Mouse (Mus musculus): Measurements from ENCODE around the gene Chd1l.
A peak's percentile ranks its signal among the peaks of the same experiment; 100 is the strongest.

Chd1l gene

DNA sequence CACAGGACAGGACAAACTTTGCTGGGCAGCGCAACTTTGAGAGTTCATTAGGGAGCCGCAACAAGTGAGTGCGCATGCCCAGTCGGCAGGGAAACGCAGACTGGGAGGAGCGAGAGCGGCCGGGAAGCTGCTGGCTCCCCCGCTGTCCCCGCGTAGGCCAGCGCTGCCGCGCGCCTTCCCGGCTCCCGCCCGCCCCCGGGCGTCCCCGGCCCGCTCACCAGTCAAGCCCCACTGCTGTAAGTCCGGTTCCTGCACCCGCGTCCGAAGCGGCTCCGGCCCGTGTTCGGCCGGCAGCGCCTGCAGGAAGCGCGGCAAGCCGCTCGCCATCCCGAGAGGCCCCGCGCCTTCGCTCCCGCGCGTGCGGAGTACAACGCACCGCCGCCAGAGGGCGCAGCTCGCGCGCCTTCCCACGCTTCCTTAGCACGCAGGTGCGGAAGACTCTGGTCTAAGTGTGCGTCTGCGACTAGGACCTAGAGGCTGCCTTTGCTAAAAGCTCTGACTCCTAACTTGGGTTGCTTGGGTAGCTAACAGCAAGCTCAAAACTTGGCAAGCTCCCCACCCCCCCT lies at the start of gene Chd1l:
TSS of gene Chd1l (minus strand) at position 359 of the 566 bp plus-strand sequence.
- peak; percentile 93 to 94 for DNase-seq

DNA sequence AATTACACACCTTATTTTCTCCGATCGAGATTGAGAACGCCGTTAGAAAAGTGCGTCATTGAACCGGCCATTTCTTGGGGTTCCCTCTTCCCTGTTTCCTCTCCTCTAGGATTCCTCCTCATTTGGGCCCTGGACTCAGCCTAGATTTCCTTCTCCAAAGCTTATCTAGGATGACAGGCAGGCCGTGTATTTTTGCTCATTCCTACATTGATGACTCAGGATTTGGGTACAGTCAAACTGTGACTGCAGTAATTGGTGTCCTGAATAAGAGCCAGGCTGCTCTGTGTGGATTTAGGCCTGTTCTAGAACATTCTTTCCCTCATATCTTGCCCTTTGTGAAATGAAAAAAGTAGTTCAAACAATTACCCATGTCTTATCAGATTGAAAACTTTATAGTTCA lies 49.7 kb upstream of the Chd1l start:
- no peak for DNase-seq

DNA sequence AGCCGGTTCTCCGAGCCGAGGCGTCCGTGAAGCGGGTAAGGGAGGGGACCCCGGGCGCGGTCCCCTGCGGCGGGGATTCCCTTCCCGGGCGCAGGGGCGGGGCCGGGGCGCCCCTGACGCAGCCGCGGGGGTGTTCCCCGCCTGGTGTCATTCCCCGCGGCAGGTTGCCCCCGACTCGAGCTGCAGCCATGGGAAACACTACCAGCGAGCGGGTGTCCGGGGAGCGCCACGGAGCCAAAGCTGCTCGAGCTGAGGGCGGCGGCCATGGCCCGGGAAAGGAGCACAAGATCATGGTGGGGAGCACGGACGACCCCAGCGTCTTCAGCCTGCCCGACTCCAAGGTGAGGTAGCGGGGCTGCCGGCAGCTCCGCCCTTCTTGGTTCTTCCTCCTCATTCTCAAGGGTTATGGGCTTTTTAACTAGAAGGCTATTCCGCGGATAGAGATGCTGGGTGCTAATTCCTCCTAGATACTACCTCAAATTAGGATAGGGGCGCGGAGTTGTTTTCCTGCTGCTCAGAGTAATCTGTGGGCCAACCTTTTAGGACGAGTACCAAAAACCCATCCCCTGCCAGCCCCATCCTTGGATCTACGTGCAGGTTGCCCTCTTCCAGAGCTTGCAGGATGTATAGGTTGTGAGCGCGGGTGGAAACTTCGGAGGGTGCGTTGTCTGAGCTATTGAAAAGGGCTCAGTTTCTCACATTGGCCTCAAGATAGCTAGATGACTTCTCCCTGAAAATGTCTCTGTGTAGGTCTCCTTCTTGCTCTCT lies 48.6 kb upstream of the Chd1l start:
- DNase-seq: peak in 1 of 2 experiments; percentile 13

DNA sequence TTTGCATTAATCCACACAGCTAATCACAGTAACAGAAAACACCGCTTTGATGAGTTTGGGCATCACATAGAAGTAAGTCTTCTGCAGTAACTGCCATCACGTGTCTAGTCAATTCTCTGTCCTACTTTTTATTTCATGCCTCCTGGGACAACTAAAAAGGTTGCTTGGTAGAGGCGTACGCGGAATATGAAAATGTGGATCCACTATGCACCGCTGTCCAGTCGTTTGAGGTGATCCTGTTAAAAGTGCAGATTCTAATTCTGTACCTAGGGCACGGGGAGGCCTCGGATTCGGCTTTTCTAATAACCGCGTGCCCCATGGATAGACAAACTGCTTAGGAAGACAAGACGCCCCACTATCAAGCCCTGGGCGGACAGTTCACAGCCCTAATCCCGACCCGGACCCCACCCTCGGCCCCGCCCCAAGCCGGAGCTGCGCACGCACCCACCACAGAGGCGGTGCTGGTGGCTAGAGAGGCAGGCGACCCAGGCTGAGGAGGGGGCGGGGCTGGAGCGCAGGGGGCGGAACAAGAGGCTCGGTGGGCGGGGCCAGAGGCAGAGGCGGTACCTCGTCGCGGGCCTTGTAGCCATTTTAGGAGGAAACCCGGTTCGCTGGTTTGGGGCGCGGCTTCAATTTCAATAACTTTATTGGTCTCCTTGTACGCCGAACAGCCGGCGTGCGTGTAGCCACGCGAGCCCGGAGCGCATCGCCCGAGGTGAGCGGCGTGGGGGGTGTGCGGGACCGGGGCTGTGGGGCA lies 47.8 kb upstream of the Chd1l start, which contains the start of gene Prkab2:
TSS of gene Prkab2 (plus strand) at position 539 of the 757 bp plus-strand sequence.
- DNase-seq: peak; percentile 99 to 100

DNA sequence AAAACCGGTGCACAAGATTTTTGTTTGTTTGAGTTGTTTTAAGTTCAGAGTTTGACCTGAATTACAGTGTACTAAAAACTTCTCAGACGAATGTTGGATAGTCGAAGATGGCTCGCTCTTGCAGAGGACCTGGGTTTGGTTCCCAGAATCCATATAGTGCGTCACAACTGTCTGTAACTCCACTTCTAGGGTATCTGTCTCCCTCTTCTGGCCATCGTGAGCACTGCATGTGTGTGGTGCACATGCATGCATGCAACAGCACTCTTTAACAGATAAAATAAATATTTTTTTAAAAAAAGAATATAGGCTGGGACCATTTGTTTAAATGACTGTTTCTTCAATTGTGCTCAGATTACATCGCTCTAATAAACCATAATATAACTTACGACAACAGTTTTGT lies 44.9 kb upstream of the Chd1l start:
- peak in 1 of 2 experiments; percentile 39 for DNase-seq

DNA sequence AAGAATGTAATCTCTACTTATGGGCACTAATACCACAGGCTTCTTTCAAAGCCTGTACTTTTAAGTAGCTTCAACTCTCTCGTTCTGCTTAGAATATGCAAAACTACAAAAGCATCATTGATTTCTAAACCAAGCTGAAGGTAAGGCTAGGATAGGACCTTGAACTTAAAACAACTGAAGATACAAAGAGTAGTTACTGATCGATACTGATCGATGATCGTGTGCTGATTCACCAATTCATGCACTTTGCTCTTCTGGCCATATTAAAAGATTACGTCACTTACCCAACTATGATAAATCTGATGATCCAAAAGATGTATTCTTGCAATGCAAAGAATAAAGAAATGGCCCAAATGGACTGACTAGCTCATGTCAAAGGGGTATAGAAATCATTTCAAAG lies 43.8 kb upstream of the Chd1l start:
- no peak for DNase-seq

DNA sequence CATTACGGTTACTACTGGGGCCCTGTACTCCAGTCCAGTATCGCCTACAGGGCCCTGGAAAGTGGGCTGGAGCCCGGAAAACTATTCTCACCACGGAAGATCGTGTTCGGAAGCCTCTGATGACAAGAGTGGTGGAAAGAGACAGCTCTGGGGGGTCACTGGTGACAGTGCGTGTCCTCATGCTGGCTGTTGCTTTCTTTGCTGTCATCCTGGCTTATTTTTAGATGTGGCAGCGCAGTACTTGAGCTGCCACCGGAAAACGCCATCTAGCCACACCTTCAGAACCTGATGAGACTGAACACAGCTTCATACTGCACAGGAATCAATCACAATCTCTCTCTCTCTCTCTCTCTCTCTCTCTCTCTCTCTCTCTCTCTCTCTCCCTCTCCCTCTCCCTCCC lies 41.6 kb upstream of the Chd1l start:
- no peak for DNase-seq

DNA sequence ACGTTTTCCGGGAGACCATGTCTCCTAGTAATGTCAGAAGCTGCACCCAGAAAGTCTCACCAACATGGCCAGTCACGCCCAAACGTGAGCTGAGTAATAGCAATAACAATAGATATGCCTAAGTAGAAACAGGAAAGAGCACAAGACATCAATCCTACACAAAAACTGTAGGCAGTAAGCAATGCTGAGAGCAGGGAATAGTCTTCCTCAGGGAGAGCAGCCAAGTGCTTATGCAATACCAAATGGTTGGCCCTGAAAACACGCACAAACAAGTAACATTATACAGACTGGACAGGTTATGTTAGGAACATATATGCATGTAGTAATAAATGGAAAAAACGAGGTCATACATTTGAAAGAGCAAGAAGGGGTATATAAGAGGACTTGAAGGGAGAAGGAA lies 39.5 kb upstream of the Chd1l start:
- no peak for DNase-seq

DNA sequence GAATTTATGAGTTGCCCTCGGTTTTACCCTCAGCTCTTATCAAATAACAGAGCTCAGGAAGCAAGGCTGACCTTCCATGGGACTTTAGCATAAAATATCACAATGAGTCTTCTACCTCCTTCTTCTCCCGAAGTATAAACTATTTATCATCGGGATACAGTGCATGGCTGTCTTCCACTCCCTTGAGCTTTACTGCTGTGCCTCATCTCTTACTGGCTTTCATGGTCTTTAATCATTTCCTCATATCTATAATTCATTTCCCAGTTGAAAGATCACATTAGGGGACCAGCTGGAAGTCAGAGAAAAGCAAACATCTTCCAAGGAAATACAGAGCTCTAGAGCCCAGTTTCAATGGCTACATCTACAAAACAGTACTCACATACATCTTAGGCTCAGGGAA lies 39.0 kb upstream of the Chd1l start:
- DNase-seq: no peak

DNA sequence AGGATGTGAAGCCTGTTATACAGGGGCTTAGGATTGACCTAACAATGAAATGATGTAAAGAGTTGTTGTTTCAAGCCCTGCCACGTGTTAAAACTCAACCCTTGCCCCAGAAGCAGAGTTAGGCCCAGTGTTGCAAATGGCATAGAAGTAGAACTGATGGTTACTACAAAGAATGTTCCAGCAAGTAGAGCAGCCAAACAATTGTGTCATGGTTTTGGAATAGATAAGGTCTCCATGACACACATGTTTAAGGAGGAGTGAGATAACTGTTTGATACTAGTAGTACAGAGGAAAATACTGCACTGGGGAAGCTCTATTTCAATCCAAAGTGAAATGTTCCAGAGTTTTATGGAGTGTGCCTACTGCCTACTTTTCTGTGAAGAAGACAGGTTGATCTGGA lies 38.5 kb upstream of the Chd1l start:
- no peak for DNase-seq

DNA sequence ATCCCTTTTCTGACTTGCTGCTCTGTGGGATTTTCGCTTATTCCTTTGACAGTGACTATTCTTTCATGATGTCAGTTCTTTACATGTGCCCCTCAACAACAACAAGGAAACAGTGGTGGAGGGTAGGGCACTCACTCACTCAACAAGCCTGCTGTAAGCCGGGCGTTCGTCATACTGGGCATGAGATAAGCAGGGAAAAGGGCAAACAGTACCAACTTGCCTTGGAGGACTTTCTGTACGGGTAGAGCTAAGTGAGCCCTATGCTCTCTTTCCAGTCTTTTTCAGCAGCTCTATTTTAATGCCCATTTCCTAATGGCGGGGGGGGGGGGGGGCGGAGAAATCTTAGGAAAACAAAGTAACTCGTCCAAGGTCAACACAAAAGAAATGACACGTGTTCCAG lies 32.0 kb upstream of the Chd1l start:
- no peak for DNase-seq

DNA sequence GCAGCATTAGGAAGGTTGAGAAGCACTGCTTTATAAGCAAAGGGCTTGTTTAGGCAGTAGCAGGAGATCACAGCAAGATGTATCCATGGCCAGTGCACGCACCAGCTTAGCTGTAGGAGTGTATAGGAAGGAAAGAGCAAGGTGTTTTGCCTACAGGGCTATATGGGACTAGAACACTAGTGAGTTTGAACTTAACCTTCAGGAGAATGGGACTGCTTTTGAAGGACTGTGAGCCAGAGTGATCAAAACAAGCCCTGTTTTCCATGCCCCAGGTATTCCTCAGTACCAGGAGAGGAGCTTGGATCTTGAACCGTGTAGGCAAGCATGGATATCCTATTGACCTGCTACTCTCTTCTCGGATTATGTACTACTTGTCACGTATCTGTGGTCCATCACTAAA lies 31.4 kb upstream of the Chd1l start:
- no peak for DNase-seq

DNA sequence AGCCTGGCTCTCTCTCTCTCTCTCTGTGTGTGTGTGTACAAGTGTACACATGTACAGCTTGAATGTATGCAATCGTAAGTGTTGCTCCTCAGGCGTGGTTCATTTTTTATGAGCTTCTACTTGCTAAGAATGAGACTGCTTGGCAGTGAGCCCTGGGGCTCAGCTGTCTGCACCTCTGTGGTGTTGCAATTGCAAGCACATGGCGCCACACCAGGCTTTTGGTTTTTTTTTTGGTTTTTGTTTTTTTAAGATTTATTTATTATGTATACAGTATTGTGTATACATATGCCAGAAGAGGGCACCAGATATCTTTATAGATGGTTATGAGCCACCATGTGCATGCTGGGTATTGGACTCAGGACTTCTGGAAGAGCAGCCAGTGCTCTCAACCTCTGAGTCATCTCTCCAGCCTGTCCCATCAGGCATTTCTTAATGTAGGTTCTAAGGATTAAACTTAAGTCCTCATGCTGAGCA lies 24.3 kb upstream of the Chd1l start:
- peak; percentile 36 to 70 for DNase-seq

DNA sequence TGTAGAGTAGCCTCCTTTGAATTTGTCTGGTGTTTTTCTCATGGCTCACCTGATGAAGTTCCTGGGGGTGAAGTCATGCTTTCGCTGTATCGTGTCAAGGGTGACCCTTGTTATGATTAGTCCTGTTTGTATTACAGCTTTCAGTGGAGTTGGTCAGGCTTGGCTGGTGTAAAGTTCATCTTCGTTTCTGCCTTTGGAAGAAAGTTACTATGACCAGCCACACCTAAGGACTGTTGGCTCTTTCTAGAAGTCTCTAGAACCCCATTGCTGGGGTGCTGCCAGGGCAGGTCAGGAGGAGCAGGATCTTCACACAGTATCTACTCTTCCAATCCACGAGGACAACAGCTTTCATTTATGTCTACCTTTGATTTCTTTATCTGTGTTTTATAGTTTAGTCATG lies 23.5 kb upstream of the Chd1l start:
- DNase-seq: no peak

DNA sequence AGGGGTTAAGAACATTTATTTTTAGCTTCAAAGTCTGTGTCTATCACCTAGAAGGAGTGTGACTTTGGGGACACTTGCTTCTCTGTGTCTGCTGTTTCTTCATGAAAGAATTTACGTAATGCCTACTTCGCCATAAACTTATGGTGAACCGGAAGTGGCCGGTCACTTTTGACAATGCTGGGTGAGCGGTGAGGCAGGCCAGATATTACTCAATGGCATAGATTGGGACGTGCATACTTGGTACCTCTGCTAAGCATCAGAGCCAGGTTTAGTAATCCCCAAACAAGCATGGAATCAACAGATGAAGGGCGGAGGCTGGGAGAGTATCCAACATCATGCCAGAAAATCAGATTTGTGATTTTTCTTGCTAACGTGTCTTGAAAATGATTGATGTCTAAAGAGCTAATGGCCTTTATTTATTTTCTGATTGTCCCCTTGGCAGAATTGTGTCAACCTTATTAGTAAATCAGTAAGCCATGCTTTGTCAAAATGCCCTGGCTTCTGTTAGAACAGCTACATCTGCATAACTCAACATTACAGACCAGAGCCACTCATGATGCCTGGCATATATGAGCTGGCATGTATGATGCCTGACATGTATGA lies 21.4 kb upstream of the Chd1l start:
- DNase-seq: no peak

DNA sequence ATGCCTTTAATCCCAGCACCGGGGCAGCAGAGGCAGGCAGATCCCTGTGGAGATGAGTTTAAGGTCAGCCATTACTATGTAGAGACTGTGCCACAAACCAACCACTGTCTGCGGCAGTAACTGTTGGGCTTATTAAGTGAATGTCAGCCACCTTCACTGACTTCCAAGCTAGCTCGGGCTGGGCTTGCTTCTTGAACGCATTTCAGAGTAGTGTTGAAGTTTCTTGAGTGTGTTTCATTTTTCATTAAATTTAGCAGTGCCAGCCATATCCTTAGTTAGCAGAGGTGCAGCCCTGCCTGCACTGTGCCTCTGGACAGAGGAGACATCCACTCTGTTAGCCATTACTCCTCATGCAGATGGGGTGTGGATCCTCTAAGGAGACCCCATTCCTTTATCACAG lies 20.7 kb upstream of the Chd1l start:
- DNase-seq: no peak

DNA sequence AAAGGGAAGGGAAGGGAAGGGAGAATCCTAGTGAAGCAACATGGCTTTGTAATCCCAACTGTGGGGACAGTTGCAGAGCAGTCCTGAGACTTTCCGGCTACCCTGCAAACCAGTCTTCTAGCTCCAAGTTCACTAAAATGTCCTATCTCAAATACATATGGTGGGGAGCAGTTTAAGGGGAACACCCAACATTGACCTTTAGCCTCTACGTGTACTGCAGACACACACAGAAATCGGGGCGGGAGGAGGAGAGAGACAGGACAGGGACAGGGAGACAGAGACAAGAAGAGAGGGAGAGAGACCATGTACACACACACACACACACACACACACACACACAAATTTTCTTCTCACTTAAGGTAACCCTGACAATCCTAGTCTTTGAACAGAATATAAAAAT lies 19.9 kb upstream of the Chd1l start:
- DNase-seq: no peak

DNA sequence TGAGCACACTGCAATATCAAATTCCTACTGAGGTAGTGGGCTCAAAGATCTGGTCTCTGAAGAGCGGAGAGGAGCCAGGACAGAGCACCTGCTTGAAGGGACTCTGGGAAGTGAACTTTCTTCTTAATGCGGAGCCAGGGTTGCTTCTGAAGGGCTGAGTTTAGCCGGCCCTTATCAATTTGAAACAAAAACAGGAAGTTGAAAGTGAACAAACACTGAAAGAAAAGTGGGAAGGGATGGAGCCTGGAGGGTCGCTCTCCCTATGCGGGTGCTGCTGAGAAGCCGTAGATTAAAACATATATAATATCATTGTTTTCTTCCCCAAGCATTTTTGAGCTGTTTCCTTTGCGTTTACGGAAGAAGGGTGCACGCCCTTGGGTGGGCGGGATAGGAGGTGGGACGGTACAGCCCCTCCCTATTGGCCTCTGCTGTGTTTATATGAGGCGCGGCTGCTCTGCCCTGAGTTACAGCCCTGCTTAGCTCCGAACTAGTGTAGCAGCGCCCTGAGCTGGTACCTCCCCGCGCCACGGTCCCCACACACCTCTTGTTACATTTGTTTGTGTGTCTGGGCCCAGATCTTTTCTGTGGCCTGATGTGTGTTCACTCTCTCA lies 18.5 kb upstream of the Chd1l start, which contains the start of gene Fmo5:
TSS of gene Fmo5 (plus strand) at position 414 of the 611 bp plus-strand sequence.
- peak; percentile 75 to 81 for DNase-seq

DNA sequence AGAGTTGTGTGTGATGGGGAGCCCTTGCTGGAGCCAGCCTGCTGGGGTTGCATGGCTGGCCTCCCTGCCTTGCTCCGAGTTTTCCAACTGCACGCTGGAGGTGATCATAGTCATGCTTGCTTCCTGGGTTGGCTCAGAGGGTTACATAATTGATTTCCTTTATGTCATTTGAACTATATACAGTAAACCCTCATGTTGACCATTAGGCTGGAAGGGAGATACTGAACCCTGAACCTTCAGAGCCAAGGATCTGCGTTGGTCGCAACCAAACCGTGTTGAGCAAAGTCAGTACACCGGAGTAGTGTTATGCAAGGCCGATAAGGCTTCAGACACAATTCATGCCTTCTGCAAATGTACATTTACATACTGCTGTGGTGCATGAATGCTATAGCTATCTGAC lies 17.9 kb upstream of the Chd1l start:
- DNase-seq: no peak

DNA sequence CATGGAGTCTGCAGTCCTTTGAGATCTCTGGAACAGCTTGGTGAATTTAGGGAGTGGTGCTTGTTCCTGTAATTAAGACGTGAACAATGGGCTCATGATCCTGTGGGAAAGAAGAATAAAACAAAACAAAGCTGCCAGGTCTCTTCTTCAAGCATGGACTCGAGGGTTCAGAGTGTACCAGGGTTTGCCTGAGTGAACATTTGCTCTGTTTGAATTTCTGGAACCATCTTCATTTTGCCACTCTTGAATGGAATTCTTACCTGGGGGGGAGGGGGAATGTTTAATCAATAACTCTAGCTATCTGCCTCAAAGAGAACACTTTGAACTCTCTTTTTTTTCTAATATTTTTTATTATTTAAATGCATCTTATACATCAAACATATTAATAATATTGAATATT lies 14.6 kb upstream of the Chd1l start:
- DNase-seq: no peak

DNA sequence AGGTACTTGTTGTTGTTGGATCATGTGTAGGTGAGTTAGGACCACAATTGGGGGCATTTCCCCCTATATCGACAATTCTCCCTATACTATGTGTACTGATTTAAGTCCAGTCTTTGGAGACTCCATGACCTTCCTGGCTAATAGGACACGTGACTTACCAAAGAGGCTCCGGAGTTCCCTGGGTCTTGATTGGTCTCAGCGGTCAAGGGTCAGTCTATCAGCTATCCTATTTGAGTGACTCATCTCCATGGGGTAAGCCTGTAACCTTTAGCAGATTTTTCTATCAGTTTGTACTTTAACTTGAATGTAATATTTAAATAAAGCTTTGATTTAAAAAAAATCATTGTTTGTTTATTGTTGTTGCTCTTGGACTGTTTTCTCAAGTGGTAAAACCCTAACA lies 10.7 kb upstream of the Chd1l start:
- DNase-seq: no peak

DNA sequence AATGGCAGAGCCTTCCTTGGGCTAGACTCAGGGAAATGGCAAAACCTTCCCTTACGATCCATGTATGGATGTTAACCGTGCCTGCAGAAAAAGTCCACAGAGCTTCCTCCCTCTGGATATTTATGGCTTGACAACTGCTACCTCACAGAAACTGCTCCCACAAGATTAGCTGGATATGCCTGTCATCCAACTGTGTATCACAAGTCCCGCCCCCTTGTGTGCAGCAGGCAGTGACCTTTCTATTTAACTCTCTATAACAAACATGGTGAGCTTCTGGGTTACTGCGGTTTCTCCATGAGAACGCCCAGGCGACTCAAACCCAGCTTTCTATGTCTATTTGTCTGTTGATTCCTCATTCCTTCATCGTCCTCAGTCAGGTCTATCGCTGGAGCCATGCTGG lies 7.9 kb upstream of the Chd1l start:
- DNase-seq: no peak

Data from lung, postnatal 4 days (tissue).